Mouse (Mus musculus): ENCODE data around the gene Actl6b. TPM values are rescaled to one million over a fixed set of nuclear protein-coding genes. Genes with fewer than 3 reads are reported as not detected.

Actl6b gene
- 83.0 and 162 TPM in 2 replicates for polyA plus RNA-seq (2021; fragmentation: Nextera tagmentation)
- long read RNA-seq, experiment 1, transcript Actl6b-205 (14 exons, 1,592 nt), result major isoform, 285 of 399 reads
- long read RNA-seq, experiment 1, partial matches to known transcripts, result 27 of 399 reads
- long read RNA-seq, experiment 1, other reads (novel, unspliced or antisense), result 86 of 399 reads
- long read RNA-seq, experiment 2, transcript Actl6b-205 (14 exons, 1,592 nt), result major isoform, 48 of 92 reads
- long read RNA-seq, experiment 2, partial matches to known transcripts, result 13 of 92 reads
- long read RNA-seq, experiment 2, other reads (novel, unspliced or antisense), result 31 of 92 reads

GRCm38 (mm10) chr5:137553411-137553837 lies at the start of gene Actl6b:
Gene Actl6b (plus strand): TSS chr5:137553517.

GRCm38 (mm10) chr5:137518436-137518835 lies 34.9 kb upstream of the Actl6b start, which contains the start of gene Gigyf1:
Gene Gigyf1 (plus strand): TSS chr5:137518548.

GRCm38 (mm10) chr5:137533117-137533827 lies 20.0 kb upstream of the Actl6b start, which contains the start of the genes Epo and Gnb2:
Gene Epo (minus strand): TSS chr5:137533242.
Gene Gnb2 (minus strand): TSS chr5:137533510.

GRCm38 (mm10) chr5:137569665-137570064 lies 16.3 kb downstream of the Actl6b start, which contains the start of gene Tfr2:
Gene Tfr2 (plus strand): TSS chr5:137569840.

GRCm38 (mm10) chr5:137600619-137601364 lies 47.5 kb downstream of the Actl6b start, which contains the start of gene Mospd3:
Gene Mospd3 (minus strand): TSS chr5:137601058.

GRCm38 (mm10) chr5:137613550-137613949 lies 60.2 kb downstream of the Actl6b start, which contains the start of gene Pcolce:
Gene Pcolce (minus strand): TSS chr5:137613784.

Other genes starting within 250 kb of the Actl6b start
- gene Srrt, start 245.8 kb upstream of the Actl6b start, polyA plus RNA-seq (2021; fragmentation: Nextera tagmentation), result 14.9 and 26.1 TPM in 2 replicates
- 3.5 and 3.6 TPM in 2 replicates for gene Trip6, start 239.1 kb upstream of the Actl6b start, polyA plus RNA-seq (2021; fragmentation: Nextera tagmentation)
- 4.4 and 7.1 TPM in 2 replicates for gene Slc12a9, start 219.9 kb upstream of the Actl6b start, polyA plus RNA-seq (2021; fragmentation: Nextera tagmentation)
- 1.2 and 1.8 TPM in 2 replicates for gene Ephb4, start 203.4 kb upstream of the Actl6b start, polyA plus RNA-seq (2021; fragmentation: Nextera tagmentation)
- 0.01 and 0.07 TPM in 2 replicates for gene Zan, start 76.5 kb upstream of the Actl6b start, polyA plus RNA-seq (2021; fragmentation: Nextera tagmentation)
- gene Pop7, start 51.0 kb upstream of the Actl6b start, polyA plus RNA-seq (2021; fragmentation: Nextera tagmentation), result 77.7 and 88.9 TPM in 2 replicates
- 2.3 and 4.6 TPM in 2 replicates for gene Gigyf1, start 35.0 kb upstream of the Actl6b start, polyA plus RNA-seq (2021; fragmentation: Nextera tagmentation)
- not detected in 2 replicates for gene Epo, start 20.3 kb upstream of the Actl6b start, polyA plus RNA-seq (2021; fragmentation: Nextera tagmentation)
- 115 and 202 TPM in 2 replicates for gene Gnb2, start 20.0 kb upstream of the Actl6b start, polyA plus RNA-seq (2021; fragmentation: Nextera tagmentation)
- gene Tfr2, start 16.3 kb downstream of the Actl6b start, polyA plus RNA-seq (2021; fragmentation: Nextera tagmentation), result 4.2 and 6.1 TPM in 2 replicates
- gene Mospd3, start 47.5 kb downstream of the Actl6b start, polyA plus RNA-seq (2021; fragmentation: Nextera tagmentation), result 13.1 and 31.6 TPM in 2 replicates
- gene Pcolce, start 60.3 kb downstream of the Actl6b start, polyA plus RNA-seq (2021; fragmentation: Nextera tagmentation), result 11.7 and 16.6 TPM in 2 replicates
- gene Fbxo24, start 75.5 kb downstream of the Actl6b start, polyA plus RNA-seq (2021; fragmentation: Nextera tagmentation), result not detected in 2 replicates
- 2.1 and 7.4 TPM in 2 replicates for gene Lrch4, start 75.6 kb downstream of the Actl6b start, polyA plus RNA-seq (2021; fragmentation: Nextera tagmentation)
- gene Gm20605, start 75.7 kb downstream of the Actl6b start, polyA plus RNA-seq (2021; fragmentation: Nextera tagmentation), result 0.30 and 0.32 TPM in 2 replicates
- gene Sap25, start 87.8 kb downstream of the Actl6b start, polyA plus RNA-seq (2021; fragmentation: Nextera tagmentation), result 0.50 and 0.69 TPM in 2 replicates
- 0.14 and 0.16 TPM in 2 replicates for gene Irs3, start 92.2 kb downstream of the Actl6b start, polyA plus RNA-seq (2021; fragmentation: Nextera tagmentation)
- gene Agfg2, start 131.2 kb downstream of the Actl6b start, polyA plus RNA-seq (2021; fragmentation: Nextera tagmentation), result 14.9 and 22.9 TPM in 2 replicates
- gene Nyap1, start 188.1 kb downstream of the Actl6b start, polyA plus RNA-seq (2021; fragmentation: Nextera tagmentation), result 1.3 and 12.1 TPM in 2 replicates
- 379 and 574 TPM in 2 replicates for gene Tsc22d4, start 192.2 kb downstream of the Actl6b start, polyA plus RNA-seq (2021; fragmentation: Nextera tagmentation)
- 21.3 and 41.2 TPM in 2 replicates for gene Ppp1r35, start 225.3 kb downstream of the Actl6b start, polyA plus RNA-seq (2021; fragmentation: Nextera tagmentation)
- gene Mepce, start 234.1 kb downstream of the Actl6b start, polyA plus RNA-seq (2021; fragmentation: Nextera tagmentation), result 9.1 and 11.8 TPM in 2 replicates
- 3.6 and 4.2 TPM in 2 replicates for gene Zcwpw1, start 234.3 kb downstream of the Actl6b start, polyA plus RNA-seq (2021; fragmentation: Nextera tagmentation)

Data from left cerebral cortex, adult 6 months (tissue).